Mouse (Mus musculus) kidney, embryonic 16.5 days (tissue): Measurements from ENCODE around the gene Gm10778. TPM values are rescaled to one million over a fixed set of nuclear protein-coding genes. Genes with fewer than 3 reads are reported as not detected.
A peak's percentile ranks its signal among the peaks of the same experiment; 100 is the strongest.
"Not testable (repeated sequence)": the region's sequence is repeated elsewhere in the genome, so short reads cannot be mapped to it uniquely, and the experiment has no call there.

ENCODE experiments used
- ATAC-seq: fragments of 200-750 bp; cut with Nextera tagmentation; 2 replicates; pipeline ENCODE4 v1.8.0; 2017; ENCODE audit warnings: moderate TSS enrichment; ENCODE audit not compliant: low FRiP score, low TSS enrichment
- H3K27ac ChIP-seq: fragments of 300-500 bp; sonication (generic); 2 replicates; pipeline ENCODE4 v1.5.1; 2014; ENCODE audit warnings: low read length
- H3K27me3 ChIP-seq: fragments of 300-500 bp; sonication (generic); 2 replicates; pipeline ENCODE4 v1.6.1; 2014; ENCODE audit warnings: low read length, control low read depth, mixed read lengths; ENCODE audit not compliant: insufficient read depth
- H3K36me3 ChIP-seq: fragments of 300-500 bp; sonication (generic); 2 replicates; pipeline ENCODE4 v1.6.1; 2014; ENCODE audit warnings: low read length, control low read depth, mixed read lengths; ENCODE audit not compliant: insufficient read depth
- H3K4me1 ChIP-seq: fragments of 300-500 bp; sonication (generic); 2 replicates; pipeline ENCODE4 v1.6.1; 2014; ENCODE audit warnings: low read length, control low read depth, mixed read lengths; ENCODE audit not compliant: insufficient read depth
- H3K4me2 ChIP-seq: fragments of 300-500 bp; sonication (generic); replicated peaks from 2 replicates; pipeline ENCODE4 v1.6.1; 2014; ENCODE audit warnings: low read depth, low read length
- H3K4me3 ChIP-seq: fragments of 300-500 bp; sonication (generic); 2 replicates; pipeline ENCODE4 v1.5.1; 2014; ENCODE audit warnings: mild to moderate bottlenecking, low read length
- H3K9ac ChIP-seq: fragments of 300-500 bp; sonication (generic); replicated peaks from 2 replicates; pipeline ENCODE4 v1.6.1; 2014; ENCODE audit warnings: low read length
- H3K9me3 ChIP-seq: fragments of 300-500 bp; sonication (generic); 2 replicates; pipeline ENCODE4 v1.6.1; 2016; ENCODE audit warnings: low read length, control low read depth
- WGBS: fragments of 180-500 bp; shearing (Covaris S2); extraction: QIAGEN DNeasy Blood & Tissue Kit; methylation state at CpG from one replicate; pipeline ENCODE4 v1.1.7; 2014; 5-methylcytosine and 5-hydroxymethylcytosine counted together
- polyA plus RNA-seq: library from polyadenylated mRNA; unstranded; fragments of >200 nt; fragmentation: Nextera tagmentation; extraction: Ambion mirVana; gene quantifications from 2 replicates; pipeline ENCODE4 v1.2.1, GENCODE M21; 2015

Gene Gm10778
- polyA plus RNA-seq: 5.6 and 6.3 TPM in 2 replicates

- 2% methylated on average over 25 of the region's 52 CpGs for WGBS
These were observed at the start of gene Gm10778 for GRCm38 (mm10) chr10:81648803-81649775. Gene Gm10778, plus strand, starts transcription at chr10:81649059.

GRCm38 (mm10) chr10:81599630-81600029 lies 49.2 kb upstream of the Gm10778 start:
- H3K27me3 ChIP-seq: 0 out of 2 replicates have a peak, but pooled peaks cover under 1% of the 10 kb centered on the region
- H3K27ac ChIP-seq: no peak overlapping the region; the same call in 1 of the 2 replicates
- H3K36me3 ChIP-seq: no peaks in the 10 kb centered on the region
- ATAC-seq: no peak
- no peaks in the 10 kb centered on the region for H3K9me3 ChIP-seq
- H3K4me2 ChIP-seq: no peak overlapping the region
- WGBS: 56% methylated on average over 5 of the region's 5 CpGs
- no peak overlapping the region for H3K9ac ChIP-seq
- peaks cover 73% of the 10 kb centered on the region for H3K4me1 ChIP-seq
- no peak overlapping the region for H3K4me3 ChIP-seq

More at GRCm38 (mm10) chr10:81648803-81649775, at the start of gene Gm10778:
- Histone ChIP-seq H3K9me3 (peaks cover 23% of the 10 kb centered on the region), H3K4me3 (peak within 1 kb of the TSS; percentile 58), H3K9ac (peak within 1 kb of the TSS; percentile 76), H3K36me3 (peaks cover 22% of the 10 kb centered on the region), H3K4me2 (peak within 1 kb of the TSS; percentile 56), H3K27ac (peak within 1 kb of the TSS; percentile 84; the same call in 1 of the 2 replicates)
- not testable (repeated sequence) for H3K27me3 ChIP-seq, H3K4me1 ChIP-seq
- ATAC-seq: peak; percentile 96

- no peak overlapping the region for H3K4me3 ChIP-seq
- H3K9me3 ChIP-seq: no peaks in the 10 kb centered on the region
- H3K4me1 ChIP-seq: peaks cover 71% of the 10 kb centered on the region
- ATAC-seq: no peak
- H3K27me3 ChIP-seq: no peaks in the 10 kb centered on the region
- H3K9ac ChIP-seq: no peak overlapping the region
- no peak overlapping the region for H3K4me2 ChIP-seq
- WGBS: 37% methylated on average over 10 of the region's 10 CpGs
- H3K27ac ChIP-seq: peak overlapping the region; percentile 85
- no peaks in the 10 kb centered on the region for H3K36me3 ChIP-seq
These were observed 48.8 kb upstream of the Gm10778 start for GRCm38 (mm10) chr10:81600096-81600495.

DNA sequence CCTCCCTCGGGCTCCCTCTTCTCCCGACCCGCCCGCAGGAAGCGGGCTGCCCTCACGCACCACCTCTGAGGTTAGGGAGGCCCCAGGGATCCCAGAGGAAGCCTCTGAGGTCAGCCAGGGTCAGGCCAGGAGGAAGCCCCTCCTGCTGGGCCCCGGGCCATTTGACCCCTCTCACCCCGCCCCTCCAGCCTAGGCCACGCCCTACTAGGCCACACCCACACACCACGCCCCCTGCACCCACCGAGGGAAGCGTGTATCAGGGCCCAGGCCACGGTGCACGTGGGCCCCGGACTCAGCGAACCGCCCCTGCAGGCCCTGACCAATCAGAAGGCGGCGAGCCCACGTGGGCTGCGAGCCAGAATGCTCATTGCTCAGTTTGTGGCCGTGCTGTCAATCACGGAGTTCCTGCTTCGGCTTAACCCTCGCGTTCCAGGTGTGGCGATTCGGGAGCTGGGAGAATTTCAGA lies 48.1 kb upstream of the Gm10778 start, which contains the start of gene Tle6:
Gene Tle6, minus strand, starts transcription at position 336 of the 466 bp plus-strand sequence.
- Histone ChIP-seq H3K9me3 (no peaks in the 10 kb centered on the region), H3K27me3 (no peaks in the 10 kb centered on the region), H3K27ac (peak within 1 kb of the TSS; percentile 85), H3K9ac (0 out of 2 replicates have a peak within 1 kb of the TSS, but pooled peaks have one; percentile 32), H3K4me3 (peak within 1 kb of the TSS; percentile 29), H3K4me1 (peaks cover 69% of the 10 kb centered on the region), H3K36me3 (no peaks in the 10 kb centered on the region), H3K4me2 (peak within 1 kb of the TSS; percentile 51)
- 0% methylated on average over 25 of the region's 28 CpGs for WGBS
- ATAC-seq: peak; percentile 83

DNA sequence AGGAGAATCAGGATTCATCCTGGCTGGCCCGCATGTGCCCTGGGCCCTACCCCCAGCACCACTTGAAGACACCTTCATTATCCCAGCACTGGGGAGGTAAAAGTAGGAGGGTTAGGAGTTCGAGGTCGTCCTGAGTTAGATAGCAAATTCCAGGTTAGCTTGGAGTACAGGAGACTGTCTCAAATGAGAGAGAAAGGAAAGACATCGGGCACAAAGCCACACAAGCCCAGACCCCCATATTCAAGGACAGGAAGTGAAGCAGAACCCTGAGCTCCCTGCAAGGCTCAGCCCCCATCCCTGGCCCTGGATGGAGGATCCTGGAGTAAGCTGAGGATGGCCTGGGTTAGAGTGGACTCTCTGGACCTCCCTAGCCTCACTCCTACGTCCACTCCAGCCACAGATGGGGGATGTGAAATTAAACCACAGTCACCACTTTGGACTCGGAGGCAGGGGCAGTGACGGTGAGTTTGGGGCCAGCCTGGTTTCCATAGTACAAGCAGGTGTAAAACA lies 47.4 kb upstream of the Gm10778 start:
- H3K4me2 ChIP-seq: peak overlapping the region; percentile 51
- peaks cover 63% of the 10 kb centered on the region for H3K4me1 ChIP-seq
- H3K9me3 ChIP-seq: no peaks in the 10 kb centered on the region
- H3K27me3 ChIP-seq: no peaks in the 10 kb centered on the region
- peak overlapping the region; percentile 1; the same call in 1 of the 2 replicates for H3K4me3 ChIP-seq
- no peaks in the 10 kb centered on the region for H3K36me3 ChIP-seq
- H3K9ac ChIP-seq: 0 out of 2 replicates have a peak overlapping the region, but pooled peaks have one; percentile 25
- peak overlapping the region; percentile 85 for H3K27ac ChIP-seq
- 16% methylated on average over 7 of the region's 7 CpGs for WGBS
- ATAC-seq: no peak

GRCm38 (mm10) chr10:81602741-81603151 lies 46.1 kb upstream of the Gm10778 start:
- no peak overlapping the region for H3K4me3 ChIP-seq
- H3K9me3 ChIP-seq: no peaks in the 10 kb centered on the region
- no peak overlapping the region for H3K9ac ChIP-seq
- ATAC-seq: no peak
- peaks cover 55% of the 10 kb centered on the region for H3K4me1 ChIP-seq
- WGBS: 25% methylated on average over 4 of the region's 4 CpGs
- no peaks in the 10 kb centered on the region for H3K36me3 ChIP-seq
- H3K27ac ChIP-seq: no peak overlapping the region
- no peaks in the 10 kb centered on the region for H3K27me3 ChIP-seq
- H3K4me2 ChIP-seq: no peak overlapping the region

DNA sequence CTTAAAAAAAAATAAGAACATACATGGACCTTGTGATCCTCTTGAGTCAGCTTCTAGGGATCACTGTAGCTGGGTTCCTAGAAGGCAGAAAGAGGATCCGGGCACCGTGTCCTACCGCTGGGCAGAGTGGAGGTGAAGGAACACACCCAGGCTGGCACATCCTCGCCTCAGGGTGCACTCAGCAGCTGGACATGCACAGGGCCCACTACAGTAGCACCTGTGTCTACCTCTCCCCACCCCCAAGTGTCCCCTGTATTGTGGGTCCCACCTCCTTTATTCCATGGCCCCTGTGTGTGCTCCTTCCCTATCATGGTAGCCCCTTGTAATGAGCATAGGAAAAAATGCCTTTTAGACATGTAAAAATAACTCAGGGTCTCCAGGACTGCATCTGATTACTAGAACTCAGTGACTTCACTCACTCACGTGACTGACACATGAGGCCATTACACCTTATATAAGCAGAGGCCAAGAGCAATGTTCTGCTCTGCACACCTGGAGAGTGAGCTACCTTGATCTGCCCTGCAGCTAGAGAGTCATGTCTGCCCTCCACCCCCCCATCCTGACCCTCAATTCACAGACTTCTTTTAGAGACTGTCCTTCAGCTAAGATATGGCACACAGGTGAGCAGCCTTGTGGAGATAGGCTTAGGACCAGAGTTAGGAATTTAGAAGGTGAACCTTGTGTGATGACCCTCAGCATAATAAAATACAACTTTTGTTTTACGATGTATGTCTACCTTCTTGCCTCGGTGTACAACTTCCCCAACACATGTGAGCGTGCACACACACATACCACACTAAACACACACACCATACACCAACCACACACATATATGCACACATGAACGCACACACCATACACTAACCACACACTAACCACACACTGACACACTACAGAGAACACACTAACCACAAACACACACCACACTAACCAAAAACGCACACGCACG lies 44.6 kb upstream of the Gm10778 start:
- no peaks in the 10 kb centered on the region for H3K36me3 ChIP-seq
- H3K4me2 ChIP-seq: peak overlapping the region; percentile 75
- no peak overlapping the region for H3K4me3 ChIP-seq
- ATAC-seq: no peak
- H3K27ac ChIP-seq: no peak overlapping the region
- peaks cover 44% of the 10 kb centered on the region for H3K4me1 ChIP-seq
- no peaks in the 10 kb centered on the region for H3K9me3 ChIP-seq
- WGBS: 77% methylated on average over 12 of the region's 12 CpGs
- H3K9ac ChIP-seq: 0 out of 2 replicates have a peak overlapping the region, but pooled peaks have one; percentile 28
- H3K27me3 ChIP-seq: no peaks in the 10 kb centered on the region

DNA sequence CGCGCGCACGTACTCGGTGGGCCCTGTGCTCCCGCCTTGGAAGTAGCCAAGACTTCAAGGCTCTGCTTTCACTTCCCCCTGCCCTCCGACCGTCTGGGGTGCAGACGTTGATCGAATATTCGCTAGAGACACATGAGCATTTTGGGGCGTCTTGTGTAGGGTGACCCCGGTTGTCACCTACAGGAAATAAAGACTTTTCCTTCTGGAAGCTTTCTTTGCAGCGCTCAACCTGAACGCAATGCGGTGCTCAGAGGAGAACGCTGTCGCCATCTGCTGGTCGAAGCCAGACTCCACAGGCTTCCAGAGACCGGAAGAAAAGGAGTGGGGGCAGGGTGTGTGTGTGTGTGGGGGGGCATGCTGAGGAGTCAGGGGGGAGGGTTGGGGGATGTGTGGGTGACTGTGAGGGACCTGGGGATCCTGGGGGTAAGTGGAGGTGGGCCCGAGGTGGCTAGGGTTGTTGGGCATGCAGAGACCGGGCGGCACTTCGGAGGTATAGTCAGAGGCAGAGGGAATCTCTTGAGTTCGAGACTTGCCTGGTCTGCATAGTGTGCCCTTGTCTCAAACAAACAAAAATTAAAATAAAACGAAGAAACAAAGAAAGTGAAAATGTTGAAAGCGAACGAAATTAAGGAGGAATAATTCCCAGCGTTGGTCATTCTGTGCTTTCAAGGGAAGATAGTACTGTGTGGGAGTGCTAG lies 43.7 kb upstream of the Gm10778 start:
- peak; percentile 31 for ATAC-seq
- Histone ChIP-seq H3K27ac (peak overlapping the region; percentile 95), H3K9me3 (no peaks in the 10 kb centered on the region), H3K4me1 (peaks cover 36% of the 10 kb centered on the region), H3K36me3 (no peaks in the 10 kb centered on the region), H3K4me3 (peak overlapping the region; percentile 50), H3K4me2 (peak overlapping the region; percentile 75), H3K9ac (peak overlapping the region; percentile 68), H3K27me3 (no peaks in the 10 kb centered on the region)
- WGBS: 19% methylated on average over 29 of the region's 29 CpGs
